Comparison of ENCODE assay signal across 9 mouse cellular contexts in the genomic region with DNA sequence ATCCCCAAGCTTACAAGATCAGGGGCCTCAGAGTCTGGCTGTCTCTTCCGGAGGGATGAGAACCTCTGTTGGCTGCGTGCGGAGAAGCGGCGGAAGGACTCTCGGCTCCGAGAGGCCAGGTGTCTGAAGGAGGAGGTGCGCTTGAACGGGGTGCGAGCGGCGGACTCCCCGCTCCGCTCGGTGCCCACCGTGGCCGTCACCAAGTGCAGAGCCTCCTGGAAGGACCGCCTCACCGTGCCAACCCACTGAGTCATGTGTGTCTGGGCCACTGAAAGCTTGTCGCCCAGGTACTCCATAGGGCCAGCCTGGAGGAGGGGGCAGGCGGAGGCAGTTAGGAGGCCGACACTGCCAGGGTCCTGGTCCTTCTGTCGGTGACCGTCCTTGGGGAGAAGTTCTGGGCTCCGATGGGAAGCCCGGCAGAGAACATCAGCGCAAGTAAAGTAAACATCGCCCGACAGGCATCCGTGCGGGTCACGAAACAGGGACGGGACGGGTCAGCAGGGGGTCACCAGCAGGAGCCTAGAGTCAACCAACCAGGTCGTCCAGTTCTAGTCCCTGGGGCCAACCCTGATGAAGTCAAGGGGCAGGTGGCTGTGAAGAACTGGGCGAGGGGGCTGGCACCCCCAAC. TPM values are rescaled to one million over a fixed set of nuclear protein-coding genes. Genes with fewer than 3 reads are reported as not detected.
DNase-seq lines count a peak whose midpoint lies in the region; ATAC-seq and TF ChIP-seq lines count a peak whose summit lies in the region.
"Had no signal": no experiment of that assay in that cellular context is flagged by ENCODE, and none has a peak within 500 bp of the region (broad histone marks: within the 10 kb centered on the region; RNA-seq: fewer than 3 reads in every experiment).

No protein-coding gene starts in this region.

- H3K27me3 ChIP-seq in E14TG2a.4 (ENCODE audit: insufficient read depth, low read length): peaks cover 42% of the 10 kb centered on the region
- 0 out of 2 replicates have a peak, but pooled peaks cover 2% of the 10 kb centered on the region for H3K27me3 ChIP-seq in forebrain, embryonic 16.5 days (replicated peaks; ENCODE audit: control insufficient read depth, insufficient read depth, low read length)
- peaks cover 21% of the 10 kb centered on the region for H3K27me3 ChIP-seq in liver, embryonic 13.5 days
- H3K27me3 ChIP-seq: CH12.LX had no signal

- peak overlapping the region; percentile 76 for H3K4me3 ChIP-seq in E14TG2a.4 (replicated peaks; ENCODE audit: low read length)
- H3K4me3 ChIP-seq in forebrain, embryonic 16.5 days (replicated peaks; ENCODE audit: low read length): peak overlapping the region; percentile 58
- peak overlapping the region; percentile 60 for H3K4me3 ChIP-seq in liver, embryonic 13.5 days (replicated peaks)
- peak overlapping the region; percentile 68 for H3K4me3 ChIP-seq in olfactory bulb, adult 2 months (ENCODE audit: insufficient read depth, low read depth, low read length)

- peaks cover 38% of the 10 kb centered on the region for H3K4me1 ChIP-seq in E14TG2a.4 (replicated peaks; ENCODE audit: low read depth, low read length)
- peaks cover 32% of the 10 kb centered on the region for H3K4me1 ChIP-seq in forebrain, embryonic 16.5 days (replicated peaks; ENCODE audit: control insufficient read depth, insufficient read depth, low read length)
- peaks cover 54% of the 10 kb centered on the region for H3K4me1 ChIP-seq in liver, embryonic 13.5 days (replicated peaks)
- H3K4me1 ChIP-seq in olfactory bulb, adult 2 months (ENCODE audit: control insufficient read depth, insufficient read depth, low read length): peaks cover 62% of the 10 kb centered on the region

- 10% methylated on average over 36 of the region's 36 CpGs for WGBS in forebrain, embryonic 16.5 days
- 14% methylated on average over 36 of the region's 36 CpGs for WGBS in liver, embryonic 13.5 days (ENCODE audit: insufficient replicate concordance)
- 23% methylated on average over 36 of the region's 36 CpGs for WGBS in olfactory bulb, adult 2 months

- H3K9me3 ChIP-seq in E14TG2a.4 (ENCODE audit: low read length): no peaks in the 10 kb centered on the region
- H3K9me3 ChIP-seq in forebrain, embryonic 16.5 days (ENCODE audit: control insufficient read depth, low read length): peaks cover 4% of the 10 kb centered on the region; the same call in 1 of the 2 replicates
- 0 out of 2 replicates have a peak, but pooled peaks cover 4% of the 10 kb centered on the region for H3K9me3 ChIP-seq in liver, embryonic 13.5 days (replicated peaks)

- H3K27ac ChIP-seq in forebrain, embryonic 16.5 days (ENCODE audit: low read length): peak overlapping the region; percentile 15
- H3K27ac ChIP-seq in liver, embryonic 13.5 days: no peak overlapping the region; the same call in 1 of the 2 replicates
- H3K27ac ChIP-seq in olfactory bulb, adult 2 months (ENCODE audit: insufficient read depth, low read depth, low read length): peak overlapping the region; percentile 96

- H3K9ac ChIP-seq in forebrain, embryonic 16.5 days (replicated peaks; ENCODE audit: low read depth, low read length): peak overlapping the region; percentile 71
- H3K9ac ChIP-seq in liver, embryonic 13.5 days: peak overlapping the region; percentile 63

- no peak for TF ChIP-seq POLR2A in olfactory bulb, adult 2 months (IDR thresholded peaks at IDR 0.05; ENCODE audit: insufficient read depth, low read depth, low read length)

- ATAC-seq in forebrain, embryonic 16.5 days: no peak
- peak; percentile 12; the same call in 1 of the 2 replicates for ATAC-seq in liver, embryonic 13.5 days (ENCODE audit: low read depth)

- H3K36me3 ChIP-seq in E14TG2a.4 (ENCODE audit: insufficient read depth, low read length): no peaks in the 10 kb centered on the region
- no peaks in the 10 kb centered on the region for H3K36me3 ChIP-seq in forebrain, embryonic 16.5 days (ENCODE audit: control insufficient read depth, insufficient read depth)
- H3K36me3 ChIP-seq in liver, embryonic 13.5 days: 0 out of 2 replicates have a peak, but pooled peaks cover 5% of the 10 kb centered on the region

- peak; percentile 94 for DNase-seq in heart, adult 11 months
- DNase-seq in heart, postnatal 36 days: no peak
- no peak for DNase-seq in liver, embryonic 13.5 days
- no peak for DNase-seq in cerebellum, postnatal 4 days (ENCODE audit: low spot score in 2 of 2)
- no peak for DNase-seq in ovary, adult 18-20 months (ENCODE audit: low spot score)

- H3K4me2 ChIP-seq in forebrain, embryonic 16.5 days (ENCODE audit: low read length): peak overlapping the region; percentile 95
- H3K4me2 ChIP-seq in liver, embryonic 13.5 days: peak overlapping the region; percentile 77

- intact Hi-C loops in heart, postnatal 36 days (cut with DNase I): loop anchor here (2.0 kb wide), 1 partner anchor 27 kb away; no protein-coding TSS in a partner anchor

- no peak for TF ChIP-seq CTCF in E14TG2a.4 (conservative IDR thresholded peaks at IDR 0.05; ENCODE audit: low read length)
- no peak for TF ChIP-seq CTCF in olfactory bulb, adult 2 months (IDR thresholded peaks at IDR 0.05; ENCODE audit: insufficient read depth, low read depth, low read length)

RNA-seq across cellular contexts. Expression of a gene that starts 56.4 kb away (rescaled TPM):
- 1 to 10 TPM in 1 of 2 experiments, under 1 TPM in 1; 0.28 to 1.8 TPM for total RNA-seq in heart, postnatal 36 days (2021)
- polyA plus RNA-seq in forebrain, embryonic 16.5 days (2015; fragmentation: Nextera tagmentation; extraction: Ambion mirVana): 0.56 and 0.94 TPM in 2 replicates
- polyA plus RNA-seq in liver, embryonic 13.5 days (2015; fragmentation: Nextera tagmentation; extraction: Ambion mirVana): not detected in 2 replicates
- polyA plus RNA-seq in olfactory bulb, adult 2 months (2012; ENCODE audit: insufficient read depth, insufficient read length, low replicate concordance, missing spikeins): not detected in 2 replicates
- total RNA-seq: CH12.LX had no signal
